Mouse (Mus musculus) liver, postnatal 0 days (tissue): ENCODE measurements around the gene Mapk9. TPM values are rescaled to one million over a fixed set of nuclear protein-coding genes. Genes with fewer than 3 reads are reported as not detected.
A peak's percentile ranks its signal among the peaks of the same experiment; 100 is the strongest.

ENCODE experiments used
- ATAC-seq: fragments of 200-750 bp; cut with Nextera tagmentation; 2 replicates; pipeline ENCODE4 v1.8.0; 2017; ENCODE audit warnings: mild to moderate bottlenecking, moderate library complexity
- DNase-seq: peaks from one replicate; pipeline ENCODE4 v3.0.0-alpha.2; 2016
- H3K27ac ChIP-seq: fragments of 300-500 bp; sonication (generic); 2 replicates; pipeline ENCODE4 v1.5.1; 2014; ENCODE audit warnings: antibody characterized with exemption, moderate library complexity, mild to moderate bottlenecking, low read depth
- H3K27me3 ChIP-seq: fragments of 300-500 bp; sonication (generic); 2 replicates; pipeline ENCODE4 v1.6.1; 2014; ENCODE audit warnings: low read length, control low read depth, mixed read lengths; ENCODE audit not compliant: insufficient read depth
- H3K36me3 ChIP-seq: fragments of 300-500 bp; sonication (generic); replicated peaks from 2 replicates; pipeline ENCODE4 v1.6.1; 2014; ENCODE audit warnings: mild to moderate bottlenecking, control low read depth, low read length, moderate library complexity, mixed read lengths; ENCODE audit not compliant: insufficient read depth
- H3K4me1 ChIP-seq: fragments of 300-500 bp; sonication (generic); 2 replicates; pipeline ENCODE4 v1.6.1; 2014; ENCODE audit warnings: antibody characterized with exemption, mild to moderate bottlenecking, control low read depth; ENCODE audit not compliant: insufficient read depth
- H3K4me2 ChIP-seq: fragments of 300-500 bp; sonication (generic); 2 replicates; pipeline ENCODE4 v1.6.1; 2014; ENCODE audit warnings: low read depth, mild to moderate bottlenecking, low read length, moderate library complexity, mixed read lengths
- H3K4me3 ChIP-seq: fragments of 300-500 bp; sonication (generic); 2 replicates; pipeline ENCODE4 v1.5.1; 2014; ENCODE audit warnings: low read depth, low read length
- H3K9ac ChIP-seq: fragments of 300-500 bp; sonication (generic); replicated peaks from 2 replicates; pipeline ENCODE4 v1.6.1; 2014; ENCODE audit warnings: mild to moderate bottlenecking, moderate library complexity
- H3K9me3 ChIP-seq: fragments of 300-500 bp; sonication (generic); 2 replicates; pipeline ENCODE4 v1.6.1; 2016; ENCODE audit warnings: mild to moderate bottlenecking, control low read depth, low read length, mixed read lengths
- CTCF ChIP-seq: sonication (generic); IDR thresholded peaks from 2 replicates; pipeline ENCODE4 v1.5.1; 2016; ENCODE audit warnings: antibody characterized with exemption, low read depth
- EP300 ChIP-seq: IDR thresholded peaks from 2 replicates; pipeline ENCODE4 v1.6.1; 2016; ENCODE audit warnings: antibody characterized with exemption, low read depth, mild to moderate bottlenecking
- WGBS: fragments of 180-500 bp; shearing (Covaris S2); extraction: QIAGEN DNeasy Blood & Tissue Kit; methylation state at CpG from one replicate; pipeline ENCODE4 v1.1.7; 2014; ENCODE audit not compliant: insufficient replicate concordance; 5-methylcytosine and 5-hydroxymethylcytosine counted together
- polyA plus RNA-seq: library from polyadenylated mRNA; unstranded; fragments of >200 nt; fragmentation: Nextera tagmentation; extraction: Ambion mirVana; gene quantifications from 2 replicates; pipeline ENCODE4 v1.2.1, GENCODE M21; 2015

Mapk9 gene
- polyA plus RNA-seq, 1 experiment from 2014 or later, result 20.9 TPM

GRCm38 (mm10) chr11:49918521-49919180, 72.1 kb downstream of the Mapk9 start:
- Histone ChIP-seq H3K27ac (no peak overlapping the region), H3K4me1 (no peaks in the 10 kb centered on the region), H3K4me2 (no peak overlapping the region), H3K27me3 (no peaks in the 10 kb centered on the region), H3K4me3 (no peak overlapping the region), H3K36me3 (no peaks in the 10 kb centered on the region), H3K9me3 (no peaks in the 10 kb centered on the region), H3K9ac (no peak overlapping the region)
- no peak for ATAC-seq
- TF ChIP-seq CTCF, result no peak
- no peak for TF ChIP-seq EP300
- DNase-seq, result no peak
- WGBS, result 65% methylated on average over 15 of the region's 15 CpGs

GRCm38 (mm10) chr11:49919304-49919703, 72.8 kb downstream of the Mapk9 start:
- no peak overlapping the region for H3K9ac ChIP-seq
- no peak overlapping the region for H3K27ac ChIP-seq
- 42% methylated on average over 6 of the region's 6 CpGs for WGBS
- no peak overlapping the region for H3K4me2 ChIP-seq
- no peaks in the 10 kb centered on the region for H3K36me3 ChIP-seq
- TF ChIP-seq EP300 (no peak), CTCF (no peak)
- no peak for ATAC-seq
- no peaks in the 10 kb centered on the region for H3K4me1 ChIP-seq
- no peak overlapping the region for H3K4me3 ChIP-seq
- no peak for DNase-seq
- no peaks in the 10 kb centered on the region for H3K27me3 ChIP-seq
- H3K9me3 ChIP-seq, result no peaks in the 10 kb centered on the region

DNA sequence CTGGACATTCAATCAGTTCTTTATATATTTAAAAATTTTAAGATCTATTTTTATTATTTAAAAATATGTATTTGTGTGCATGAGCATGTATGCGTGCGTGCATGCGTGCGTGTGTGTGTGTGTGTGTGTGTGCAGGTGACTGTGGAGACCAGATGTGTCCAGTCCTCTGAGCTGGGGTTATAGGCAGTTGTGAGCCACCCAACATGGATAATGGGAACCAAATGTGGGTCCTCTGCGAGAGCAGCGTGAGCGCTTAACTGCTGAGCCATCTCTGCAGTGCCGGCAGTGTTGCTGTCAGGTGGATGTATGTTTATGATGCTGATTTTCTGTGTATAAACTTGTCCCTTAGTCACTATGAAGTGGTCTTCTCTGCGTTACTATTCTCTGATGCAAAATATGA, 77.0 kb downstream of the Mapk9 start:
- no peak for DNase-seq
- Histone ChIP-seq H3K9ac (no peak overlapping the region), H3K4me3 (no peak overlapping the region), H3K4me2 (no peak overlapping the region), H3K27ac (no peak overlapping the region), H3K9me3 (no peaks in the 10 kb centered on the region), H3K27me3 (0 out of 2 replicates have a peak, but pooled peaks cover 2% of the 10 kb centered on the region), H3K4me1 (no peaks in the 10 kb centered on the region), H3K36me3 (no peaks in the 10 kb centered on the region)
- WGBS, result 87% methylated on average over 9 of the region's 9 CpGs
- no peak for ATAC-seq
- no peak for TF ChIP-seq CTCF
- TF ChIP-seq EP300, result no peak

DNA sequence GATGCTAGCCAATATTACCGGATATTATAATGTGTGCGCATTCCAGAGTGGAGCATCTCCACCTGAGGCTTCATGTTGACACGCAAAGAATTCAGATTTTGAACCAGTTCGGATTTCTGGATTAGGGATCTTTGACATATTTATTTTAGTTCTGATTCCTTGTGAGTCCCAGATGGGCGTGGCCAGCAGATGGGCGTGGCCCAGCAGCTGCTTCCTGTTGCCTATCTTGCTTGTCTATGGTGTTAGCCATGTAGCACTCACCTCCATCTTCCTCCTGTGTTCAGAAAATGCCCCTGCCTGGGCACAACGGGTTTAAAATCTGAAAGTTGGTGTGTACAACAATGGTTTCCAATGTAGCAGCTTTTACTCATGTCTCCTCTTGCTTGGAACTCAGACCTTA, 79.6 kb downstream of the Mapk9 start:
- TF ChIP-seq CTCF, result no peak
- TF ChIP-seq EP300, result no peak
- no peak for ATAC-seq
- Histone ChIP-seq H3K27me3 (0 out of 2 replicates have a peak, but pooled peaks cover 2% of the 10 kb centered on the region), H3K4me2 (no peak overlapping the region), H3K4me1 (no peaks in the 10 kb centered on the region), H3K27ac (no peak overlapping the region), H3K4me3 (no peak overlapping the region), H3K9ac (no peak overlapping the region), H3K9me3 (no peaks in the 10 kb centered on the region), H3K36me3 (no peaks in the 10 kb centered on the region)
- WGBS, result 62% methylated on average over 7 of the region's 7 CpGs
- peak; percentile 35 for DNase-seq

DNA sequence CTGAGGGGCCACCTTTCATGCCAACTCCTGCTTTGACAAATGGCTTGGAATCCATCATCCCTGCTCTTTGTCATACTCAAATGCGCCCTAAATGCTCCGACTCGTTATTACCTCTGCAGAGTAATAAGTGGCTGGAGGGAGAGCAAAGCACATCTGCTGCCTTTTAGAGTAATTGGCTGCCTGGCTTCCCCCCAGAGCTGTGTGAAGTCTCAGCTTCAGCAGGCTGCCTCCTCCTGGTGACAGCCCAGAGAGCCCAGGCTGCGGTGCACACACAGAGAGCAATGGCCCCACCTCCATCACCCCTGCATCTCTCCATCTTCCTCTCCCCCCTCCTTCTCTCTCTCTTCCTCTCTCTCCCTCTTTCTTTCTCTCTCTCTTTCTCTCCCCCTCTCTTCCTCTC, 80.6 kb downstream of the Mapk9 start:
- H3K4me1 ChIP-seq, result no peaks in the 10 kb centered on the region
- no peak for DNase-seq
- no peaks in the 10 kb centered on the region for H3K9me3 ChIP-seq
- ATAC-seq, result no peak
- WGBS, result 52% methylated on average over 4 of the region's 4 CpGs
- no peak overlapping the region for H3K4me3 ChIP-seq
- H3K27me3 ChIP-seq, result 0 out of 2 replicates have a peak, but pooled peaks cover 2% of the 10 kb centered on the region
- H3K9ac ChIP-seq, result no peak overlapping the region
- H3K27ac ChIP-seq, result no peak overlapping the region
- H3K4me2 ChIP-seq, result no peak overlapping the region
- no peaks in the 10 kb centered on the region for H3K36me3 ChIP-seq
- no peak for TF ChIP-seq CTCF
- no peak for TF ChIP-seq EP300

DNA sequence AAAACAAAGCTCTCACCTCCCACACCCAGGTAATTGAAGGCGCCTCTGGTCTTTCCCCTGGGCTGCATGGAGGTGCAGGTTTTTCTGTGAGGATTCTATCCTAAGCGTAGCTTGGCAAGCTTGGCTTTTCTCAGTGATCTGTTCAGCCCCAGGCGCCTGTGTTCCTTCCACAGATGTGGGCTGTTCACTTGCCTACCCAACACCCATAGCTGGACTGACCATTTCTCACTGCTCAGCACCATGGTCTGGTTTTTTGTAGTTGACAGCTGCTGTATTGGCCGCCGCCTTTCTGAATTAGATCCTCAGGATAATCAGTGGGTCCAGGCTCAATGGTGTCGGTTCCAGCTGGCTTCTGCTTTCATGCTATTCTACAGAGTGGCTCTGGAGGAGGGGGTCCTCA, 81.1 kb downstream of the Mapk9 start:
- Histone ChIP-seq H3K4me2 (no peak overlapping the region), H3K36me3 (no peaks in the 10 kb centered on the region), H3K4me3 (no peak overlapping the region), H3K27me3 (0 out of 2 replicates have a peak, but pooled peaks cover 2% of the 10 kb centered on the region), H3K4me1 (no peaks in the 10 kb centered on the region), H3K9me3 (no peaks in the 10 kb centered on the region), H3K27ac (no peak overlapping the region), H3K9ac (no peak overlapping the region)
- 68% methylated on average over 6 of the region's 6 CpGs for WGBS
- ATAC-seq (no peak), DNase-seq (no peak)
- TF ChIP-seq CTCF (no peak), EP300 (no peak)
